Mouse (Mus musculus): ENCODE data around the gene Alkbh7. TPM values are rescaled to one million over a fixed set of nuclear protein-coding genes. Genes with fewer than 3 reads are reported as not detected.

The Alkbh7 gene
- total and polyA plus RNA-seq, 3 experiments: 21.2 to 51.8 (median 35.4) TPM

GRCm38 (mm10) chr17:56970081-56970480, 27.1 kb upstream of the Alkbh7 start:
- in situ Hi-C loops (cut with MboI; ENCODE audit: low pct_ligation_motif_present, low pct_unique_long_range_greater_than_20kb, low sequenced_read_pairs) (no loop called here), dilution Hi-C loops (cut with MboI; ENCODE audit: extremely low pct_ligation_motif_present, extremely low pct_unique_long_range_greater_than_20kb, low sequenced_read_pairs) (no loop called here)
- H3K9ac ChIP-seq (ENCODE audit: insufficient read depth, low read depth): no peak overlapping the region
- no peak overlapping the region; the same call in 1 of the 2 replicates for H3K27ac ChIP-seq (ENCODE audit: insufficient read depth, low read depth)
- no peak for DNase-seq (ENCODE audit: extremely low read depth)
- H3K79me2 ChIP-seq (replicated peaks; ENCODE audit: control insufficient read depth, extremely low read depth, insufficient read depth, poor library complexity, severe bottlenecking): no peaks in the 10 kb centered on the region
- no peaks in the 10 kb centered on the region for H3K4me1 ChIP-seq (ENCODE audit: control insufficient read depth in 1 of 2, insufficient read depth in 2 of 2)
- no peaks in the 10 kb centered on the region for H3K9me3 ChIP-seq (replicated peaks; ENCODE audit: low read length)
- no peaks in the 10 kb centered on the region for H3K36me3 ChIP-seq (replicated peaks in 1 of 2; ENCODE audit: control insufficient read depth in 1 of 2, insufficient read depth in 1 of 2, low read length in 1 of 2)
- H3K4me3 ChIP-seq (replicated peaks in 1 of 3; ENCODE audit: low read depth in 2 of 3, low read length in 2 of 3, poor library complexity in 1 of 3): no peak overlapping the region
- peaks cover 47% of the 10 kb centered on the region for H3K27me3 ChIP-seq (replicated peaks)
- no peak overlapping the region for H3K4me2 ChIP-seq (ENCODE audit: insufficient read depth, low read depth, poor library complexity, severe bottlenecking)
- TF ChIP-seq MEF2A (IDR thresholded peaks at IDR 0.05; ENCODE audit: borderline replicate concordance, low read depth, low read length) (no peak), SMC3 (IDR thresholded peaks at IDR 0.05; ENCODE audit: low read depth, low read length) (no peak), POLR2AphosphoS2 (IDR thresholded peaks at IDR 0.05; ENCODE audit: low read depth, low read length) (no peak), POLR2A (IDR thresholded peaks at IDR 0.05; ENCODE audit: low read depth, low read length) (no peak), EP300 (IDR thresholded peaks at IDR 0.05; ENCODE audit: low read length) (no peak), CHD2 (IDR thresholded peaks at IDR 0.05; ENCODE audit: low read length) (no peak), USF2 (conservative IDR thresholded peaks at IDR 0.05; ENCODE audit: low read depth, low read length) (no peak), PAX5 (IDR thresholded peaks at IDR 0.05; ENCODE audit: low read length) (no peak), ELF1 (IDR thresholded peaks at IDR 0.05; ENCODE audit: low read depth, low read length) (no peak), MAZ (IDR thresholded peaks at IDR 0.05; ENCODE audit: low read depth, low read length) (no peak), JUN (IDR thresholded peaks at IDR 0.05; ENCODE audit: insufficient read depth, low read depth, low read length) (no peak), GABPA (IDR thresholded peaks at IDR 0.05; ENCODE audit: insufficient replicate concordance, low read depth, low read length) (no peak), UBTF (IDR thresholded peaks at IDR 0.05; ENCODE audit: low read depth, low read length) (no peak), NRF1 (IDR thresholded peaks at IDR 0.05; ENCODE audit: low read depth, low read length) (no peak)

GRCm38 (mm10) chr17:56973956-56974707, 23.0 kb upstream of the Alkbh7 start:
- Histone ChIP-seq H3K79me2 (replicated peaks; ENCODE audit: control insufficient read depth, extremely low read depth, insufficient read depth, poor library complexity, severe bottlenecking) (no peaks in the 10 kb centered on the region), H3K4me1 (ENCODE audit: control insufficient read depth in 1 of 2, insufficient read depth in 2 of 2) (no peaks in the 10 kb centered on the region), H3K4me3 (replicated peaks in 1 of 3; ENCODE audit: low read depth in 2 of 3, low read length in 2 of 3, poor library complexity in 1 of 3) (no peak overlapping the region), H3K4me2 (ENCODE audit: insufficient read depth, low read depth, poor library complexity, severe bottlenecking) (no peak overlapping the region), H3K27ac (ENCODE audit: insufficient read depth, low read depth) (no peak overlapping the region), H3K9me3 (replicated peaks; ENCODE audit: low read length) (no peaks in the 10 kb centered on the region), H3K36me3 (replicated peaks in 1 of 2; ENCODE audit: control insufficient read depth in 1 of 2, insufficient read depth in 1 of 2, low read length in 1 of 2) (no peaks in the 10 kb centered on the region), H3K27me3 (replicated peaks) (peaks cover 28% of the 10 kb centered on the region), H3K9ac (ENCODE audit: insufficient read depth, low read depth) (no peak overlapping the region)
- no peak for DNase-seq (ENCODE audit: extremely low read depth)
- TF ChIP-seq ZNF384 (IDR thresholded peaks at IDR 0.05; ENCODE audit: low read depth, low read length): no peak
- in situ Hi-C loops (cut with MboI; ENCODE audit: low pct_ligation_motif_present, low pct_unique_long_range_greater_than_20kb, low sequenced_read_pairs): no loop called here
- dilution Hi-C loops (cut with MboI; ENCODE audit: extremely low pct_ligation_motif_present, extremely low pct_unique_long_range_greater_than_20kb, low sequenced_read_pairs): no loop called here
